Mouse (Mus musculus): Measurements from ENCODE around the gene Thumpd1. TPM values are rescaled to one million over a fixed set of nuclear protein-coding genes. Genes with fewer than 3 reads are reported as not detected.
A peak's percentile ranks its signal among the peaks of the same experiment; 100 is the strongest.

The Thumpd1 gene
- total RNA-seq, 2 experiments from 2014 or later = 30.7 to 32.3 TPM

DNA sequence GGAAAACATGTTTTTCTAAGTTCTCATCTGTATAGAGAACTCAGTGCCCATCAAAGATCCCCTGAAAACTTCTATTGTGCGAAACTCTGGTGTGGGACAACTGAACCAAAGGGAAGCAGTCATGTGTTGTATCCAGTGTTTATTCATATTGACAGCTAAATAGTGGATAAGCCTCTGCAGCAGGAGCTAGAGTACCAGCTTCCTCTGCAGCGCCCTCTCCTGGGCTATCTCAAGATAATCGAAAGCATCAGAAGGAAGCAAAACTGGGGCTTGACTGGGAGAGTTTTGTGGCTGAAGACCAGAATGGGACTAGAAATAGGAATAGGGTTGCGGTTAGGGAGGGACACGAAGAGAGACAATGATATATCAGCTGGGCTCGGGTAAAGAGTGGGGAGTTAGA, 49.7 kb downstream of the Thumpd1 start:
- DNase-seq = peak; percentile 42

DNA sequence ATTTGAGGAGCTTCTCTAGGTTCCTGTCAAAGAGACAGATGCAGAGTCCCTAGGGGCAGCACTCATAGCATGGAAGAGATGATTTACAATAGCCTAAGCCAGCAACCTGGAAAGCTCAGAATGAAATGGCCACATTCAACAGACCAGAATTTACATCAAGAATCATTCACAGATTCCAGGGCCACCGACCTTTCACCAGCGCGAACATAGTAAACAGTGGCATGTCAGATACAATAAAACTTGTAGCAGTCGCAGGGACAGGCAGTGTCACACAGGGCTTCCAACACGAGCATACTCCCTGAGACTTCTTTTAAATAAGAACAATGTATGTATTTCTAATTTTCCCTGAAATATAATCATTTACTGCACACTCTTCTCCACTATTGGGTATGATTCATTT, 50.2 kb downstream of the Thumpd1 start:
- no peak for DNase-seq

GRCm38 (mm10) chr7:119667893-119668292, 52.7 kb downstream of the Thumpd1 start:
- no peak for DNase-seq

Other genes starting within 250 kb of the Thumpd1 start
- not detected for gene Umod, start 241.5 kb downstream of the Thumpd1 start, total RNA-seq (2021)
- gene Acsm5, start 201.3 kb downstream of the Thumpd1 start, total RNA-seq (2021) = 10 to 100 TPM in 1 of 2 experiments, 1 to 10 TPM in 1; 6.1 to 14.0 TPM
- gene Pdilt, start 197.3 kb downstream of the Thumpd1 start, total RNA-seq (2021) = under 1 TPM; 0.12 TPM
- gene Acsm2, start 166.5 kb downstream of the Thumpd1 start, total RNA-seq (2021) = under 1 TPM in 1 of 2 experiments, not detected in 1; 0.27 TPM
- gene Acsm1, start 113.8 kb downstream of the Thumpd1 start, total RNA-seq (2021) = 10 to 100 TPM in 1 of 2 experiments, 1 to 10 TPM in 1; 6.5 to 14.0 TPM
- gene Acsm4, start 30.8 kb downstream of the Thumpd1 start, total RNA-seq (2021) = not detected
- gene Acsm3, start 40.1 kb upstream of the Thumpd1 start, total RNA-seq (2021) = 10 to 100 TPM; 23.5 to 31.0 TPM
- gene Rexo5, start 73.2 kb upstream of the Thumpd1 start, total RNA-seq (2021) = 10 to 100 TPM in 1 of 2 experiments, 1 to 10 TPM in 1; 7.0 to 12.8 TPM
- 1 to 10 TPM; 7.6 to 9.6 TPM for gene Eri2, start 73.3 kb upstream of the Thumpd1 start, total RNA-seq (2021)
- gene Lyrm1, start 175.1 kb upstream of the Thumpd1 start, total RNA-seq (2021) = 1 to 10 TPM; 7.2 to 7.5 TPM
- 10 to 100 TPM; 26.7 to 48.0 TPM for gene Dcun1d3, start 175.5 kb upstream of the Thumpd1 start, total RNA-seq (2021)

Data from adrenal gland, postnatal 10 days (tissue).